Mouse (Mus musculus): ENCODE results near the gene Wdr95. TPM values are rescaled to one million over a fixed set of nuclear protein-coding genes. Genes with fewer than 3 reads are reported as not detected.

The Wdr95 gene
- polyA plus RNA-seq, 1 experiment from 2014 or later: not detected

GRCm38 (mm10) chr5:149503423-149504175 lies 24.9 kb upstream of the Wdr95 start:
- H3K27ac ChIP-seq (replicated peaks): no peak overlapping the region
- no peaks in the 10 kb centered on the region for H3K36me3 ChIP-seq (replicated peaks)
- no peak overlapping the region for H3K4me3 ChIP-seq (replicated peaks)
- WGBS (ENCODE audit: insufficient replicate concordance): 75% methylated on average over 23 of the region's 23 CpGs
- no peaks in the 10 kb centered on the region for H3K4me1 ChIP-seq (replicated peaks)
- H3K9me3 ChIP-seq (replicated peaks): no peaks in the 10 kb centered on the region
- H3K4me2 ChIP-seq: no peak overlapping the region
- ATAC-seq (ENCODE audit: insufficient read depth): no peak
- H3K9ac ChIP-seq: no peak overlapping the region
- no peaks in the 10 kb centered on the region for H3K27me3 ChIP-seq

GRCm38 (mm10) chr5:149504985-149505384 lies 23.5 kb upstream of the Wdr95 start:
- Histone ChIP-seq H3K4me1 (replicated peaks) (no peaks in the 10 kb centered on the region), H3K27ac (replicated peaks) (no peak overlapping the region), H3K4me3 (replicated peaks) (no peak overlapping the region), H3K27me3 (no peaks in the 10 kb centered on the region), H3K4me2 (no peak overlapping the region), H3K9ac (no peak overlapping the region), H3K9me3 (replicated peaks) (no peaks in the 10 kb centered on the region), H3K36me3 (replicated peaks) (no peaks in the 10 kb centered on the region)
- no peak for ATAC-seq (ENCODE audit: insufficient read depth)
- WGBS (ENCODE audit: insufficient replicate concordance): 72% methylated on average over 8 of the region's 8 CpGs

- no peak for ATAC-seq (ENCODE audit: insufficient read depth)
- 92% methylated on average over 2 of the region's 2 CpGs for WGBS (ENCODE audit: insufficient replicate concordance)
- H3K27ac ChIP-seq (replicated peaks): no peak overlapping the region
- H3K9me3 ChIP-seq (replicated peaks): no peaks in the 10 kb centered on the region
- no peak overlapping the region for H3K4me2 ChIP-seq
- H3K4me1 ChIP-seq (replicated peaks): no peaks in the 10 kb centered on the region
- no peak overlapping the region for H3K4me3 ChIP-seq (replicated peaks)
- no peaks in the 10 kb centered on the region for H3K36me3 ChIP-seq (replicated peaks)
- H3K27me3 ChIP-seq: no peaks in the 10 kb centered on the region
- no peak overlapping the region for H3K9ac ChIP-seq
These were observed 22.4 kb upstream of the Wdr95 start for GRCm38 (mm10) chr5:149506033-149506432.

- WGBS (ENCODE audit: insufficient replicate concordance): 50% methylated on average over 20 of the region's 20 CpGs
- no peak for ATAC-seq (ENCODE audit: insufficient read depth)
- H3K36me3 ChIP-seq (replicated peaks): no peaks in the 10 kb centered on the region
- no peaks in the 10 kb centered on the region for H3K27me3 ChIP-seq
- no peaks in the 10 kb centered on the region for H3K4me1 ChIP-seq (replicated peaks)
- no peak overlapping the region for H3K4me2 ChIP-seq
- no peak overlapping the region for H3K9ac ChIP-seq
- H3K27ac ChIP-seq (replicated peaks): no peak overlapping the region
- no peaks in the 10 kb centered on the region for H3K9me3 ChIP-seq (replicated peaks)
- H3K4me3 ChIP-seq (replicated peaks): no peak overlapping the region
These were observed 20.1 kb upstream of the Wdr95 start for GRCm38 (mm10) chr5:149508094-149509029.

GRCm38 (mm10) chr5:149510323-149510722 lies 18.2 kb upstream of the Wdr95 start:
- WGBS (ENCODE audit: insufficient replicate concordance): 74% methylated on average over 13 of the region's 13 CpGs
- Histone ChIP-seq H3K36me3 (replicated peaks) (no peaks in the 10 kb centered on the region), H3K9ac (no peak overlapping the region), H3K27me3 (no peaks in the 10 kb centered on the region), H3K4me2 (no peak overlapping the region), H3K27ac (replicated peaks) (no peak overlapping the region), H3K4me1 (replicated peaks) (no peaks in the 10 kb centered on the region), H3K9me3 (replicated peaks) (no peaks in the 10 kb centered on the region), H3K4me3 (replicated peaks) (no peak overlapping the region)
- ATAC-seq (ENCODE audit: insufficient read depth): no peak

- H3K27ac ChIP-seq (replicated peaks): no peak overlapping the region
- H3K4me3 ChIP-seq (replicated peaks): no peak overlapping the region
- H3K4me1 ChIP-seq (replicated peaks): no peaks in the 10 kb centered on the region
- 36% methylated on average over 3 of the region's 3 CpGs for WGBS (ENCODE audit: insufficient replicate concordance)
- H3K4me2 ChIP-seq: no peak overlapping the region
- ATAC-seq (ENCODE audit: insufficient read depth): no peak
- no peaks in the 10 kb centered on the region for H3K36me3 ChIP-seq (replicated peaks)
- no peaks in the 10 kb centered on the region for H3K9me3 ChIP-seq (replicated peaks)
- no peaks in the 10 kb centered on the region for H3K27me3 ChIP-seq
- H3K9ac ChIP-seq: no peak overlapping the region
These were observed 15.8 kb upstream of the Wdr95 start for GRCm38 (mm10) chr5:149512695-149513094.

GRCm38 (mm10) chr5:149513438-149514086 lies 14.9 kb upstream of the Wdr95 start:
- Histone ChIP-seq H3K36me3 (replicated peaks) (no peaks in the 10 kb centered on the region), H3K4me1 (replicated peaks) (no peaks in the 10 kb centered on the region), H3K9me3 (replicated peaks) (no peaks in the 10 kb centered on the region), H3K27ac (replicated peaks) (no peak overlapping the region), H3K27me3 (no peaks in the 10 kb centered on the region), H3K4me3 (replicated peaks) (no peak overlapping the region), H3K4me2 (no peak overlapping the region), H3K9ac (no peak overlapping the region)
- ATAC-seq (ENCODE audit: insufficient read depth): no peak
- 47% methylated on average over 9 of the region's 9 CpGs for WGBS (ENCODE audit: insufficient replicate concordance)

- H3K4me2 ChIP-seq: no peak overlapping the region
- H3K27me3 ChIP-seq: no peaks in the 10 kb centered on the region
- no peak overlapping the region for H3K27ac ChIP-seq (replicated peaks)
- H3K4me1 ChIP-seq (replicated peaks): no peaks in the 10 kb centered on the region
- ATAC-seq (ENCODE audit: insufficient read depth): no peak
- no peaks in the 10 kb centered on the region for H3K9me3 ChIP-seq (replicated peaks)
- H3K9ac ChIP-seq: no peak overlapping the region
- 30% methylated on average over 14 of the region's 14 CpGs for WGBS (ENCODE audit: insufficient replicate concordance)
- no peak overlapping the region for H3K4me3 ChIP-seq (replicated peaks)
- no peaks in the 10 kb centered on the region for H3K36me3 ChIP-seq (replicated peaks)
These were observed 14.3 kb upstream of the Wdr95 start for GRCm38 (mm10) chr5:149514087-149514671.

- H3K9me3 ChIP-seq (replicated peaks): no peaks in the 10 kb centered on the region
- H3K27me3 ChIP-seq: no peaks in the 10 kb centered on the region
- no peaks in the 10 kb centered on the region for H3K36me3 ChIP-seq (replicated peaks)
- H3K27ac ChIP-seq (replicated peaks): no peak overlapping the region
- WGBS (ENCODE audit: insufficient replicate concordance): 52% methylated on average over 2 of the region's 3 CpGs
- no peak overlapping the region for H3K4me3 ChIP-seq (replicated peaks)
- ATAC-seq (ENCODE audit: insufficient read depth): no peak
- H3K9ac ChIP-seq: no peak overlapping the region
- H3K4me1 ChIP-seq (replicated peaks): no peaks in the 10 kb centered on the region
- no peak overlapping the region for H3K4me2 ChIP-seq
These were observed 13.6 kb upstream of the Wdr95 start for GRCm38 (mm10) chr5:149514890-149515289.

GRCm38 (mm10) chr5:149517116-149517515 lies 11.4 kb upstream of the Wdr95 start:
- Histone ChIP-seq H3K36me3 (replicated peaks) (no peaks in the 10 kb centered on the region), H3K9ac (no peak overlapping the region), H3K4me2 (no peak overlapping the region), H3K9me3 (replicated peaks) (no peaks in the 10 kb centered on the region), H3K27me3 (no peaks in the 10 kb centered on the region), H3K4me1 (replicated peaks) (no peaks in the 10 kb centered on the region), H3K4me3 (replicated peaks) (no peak overlapping the region), H3K27ac (replicated peaks) (no peak overlapping the region)
- ATAC-seq (ENCODE audit: insufficient read depth): no peak
- 53% methylated on average over 6 of the region's 6 CpGs for WGBS (ENCODE audit: insufficient replicate concordance)

GRCm38 (mm10) chr5:149520806-149521205 lies 7.7 kb upstream of the Wdr95 start:
- Histone ChIP-seq H3K4me2 (no peak overlapping the region), H3K27ac (replicated peaks) (no peak overlapping the region), H3K4me1 (replicated peaks) (no peaks in the 10 kb centered on the region), H3K4me3 (replicated peaks) (no peak overlapping the region), H3K9ac (no peak overlapping the region), H3K36me3 (replicated peaks) (no peaks in the 10 kb centered on the region), H3K9me3 (replicated peaks) (no peaks in the 10 kb centered on the region), H3K27me3 (no peaks in the 10 kb centered on the region)
- 38% methylated on average over 5 of the region's 5 CpGs for WGBS (ENCODE audit: insufficient replicate concordance)
- no peak for ATAC-seq (ENCODE audit: insufficient read depth)

Measured in liver, embryonic 15.5 days (tissue).